Comparison of ENCODE assay signal across 8 mouse cellular contexts in genomic region chr1:151344283-151345108, GRCm38 (mm10). TPM values are rescaled to one million over a fixed set of nuclear protein-coding genes. Genes with fewer than 3 reads are reported as not detected.
DNase-seq lines count a peak whose midpoint lies in the region; ATAC-seq lines count a peak whose summit lies in the region.

Ivns1abp (plus strand) TSS chr1:151344477.

- DNase-seq in adipocyte (ENCODE audit: low spot score): peak; percentile 95
- peak; percentile 97 for DNase-seq in embryo, embryonic 10 days (ENCODE audit: low spot score)
- peak; percentile 97 for DNase-seq in gastrocnemius, postnatal 10 days
- DNase-seq in induced T-regulatory cell, adult 2 months (ENCODE audit: low read depth): peak; percentile 99
- DNase-seq in left cerebral cortex, adult 9 months (ENCODE audit: low spot score in 2 of 2): peak; percentile 93 to 97
- peak; percentile 96 for DNase-seq in right cerebral cortex, postnatal 14 days
- DNase-seq in urinary bladder, postnatal 36 days (ENCODE audit: low spot score in 2 of 2): peak; percentile 95 to 97

- ATAC-seq in megakaryocyte progenitor cell, adult 5-6 weeks (replicated peaks; ENCODE audit: poor library complexity): peak; percentile 69

RNA-seq across cellular contexts. Expression of gene Ivns1abp, which starts in this region (rescaled TPM):
- 100 to 1,000 TPM; 107 to 127 TPM for total RNA-seq in gastrocnemius, postnatal 10 days (2021)
- total RNA-seq in megakaryocyte progenitor cell, adult 5-6 weeks (2015): 277 and 293 TPM in 2 replicates
- total RNA-seq in megakaryocyte progenitor cell, adult 5-6 weeks (2017): 330 and 449 TPM in 2 replicates

Comparison
In these comparisons a context has a peak if more than half of its experiments do, and no peak if none do; other contexts are left out.
1. Peak in every context shown above with its lines: DNase-seq and ATAC-seq.